Mouse (Mus musculus): ENCODE measurements at regions not wholly inside any gene's neighbourhood (a gene's known extent, or its start where the extent isn't known, plus 50 kb on each side); places are given as distances from the start of the nearest gene placed in this dataset.

- TF ChIP-seq BHLHE40 (IDR thresholded peaks at IDR 0.05; ENCODE audit: low read depth, low read length) (no peak), CTCF (conservative IDR thresholded peaks at IDR 0.05 in 1 of 2, IDR thresholded peaks at IDR 0.05 in 1 of 2; ENCODE audit: low read depth in 2 of 2, low read length in 2 of 2) (no peak), EP300 (IDR thresholded peaks at IDR 0.05; ENCODE audit: low read length) (no peak), CHD2 (IDR thresholded peaks at IDR 0.05; ENCODE audit: low read length) (no peak), SMC3 (IDR thresholded peaks at IDR 0.05; ENCODE audit: low read depth, low read length) (no peak), ZKSCAN1 (IDR thresholded peaks at IDR 0.05; ENCODE audit: borderline replicate concordance, low read depth, low read length) (no peak)
Measured at GRCm38 (mm10) chr12:110212716-110213115, 66.2 kb upstream of the Dio3 start.

Data from CH12.LX (cell line).